Mouse (Mus musculus) embryonic fibroblast, embryonic 13.5 days (primary cell): ENCODE data around the gene Ankrd65.

ENCODE experiments used
- CTCF ChIP-seq: IDR thresholded peaks from 2 replicates; pipeline ENCODE4 v1.5.1; 2011; ENCODE audit warnings: mild to moderate bottlenecking, control low read depth, low read length, moderate library complexity, borderline replicate concordance; ENCODE audit not compliant: insufficient read depth
- POLR2A ChIP-seq: IDR thresholded peaks from 2 replicates; pipeline ENCODE4 v1.6.1; 2011; ENCODE audit warnings: low read depth, mild to moderate bottlenecking, control low read depth, low read length, moderate library complexity

- TF ChIP-seq POLR2A = peak; percentile 46
- no peak for TF ChIP-seq CTCF
Observed at GRCm38 (mm10) chr4:155838187-155839153, 48.2 kb downstream of the Ankrd65 start.
